Mouse (Mus musculus): ENCODE measurements around the gene Dnaja2. TPM values are rescaled to one million over a fixed set of nuclear protein-coding genes. Genes with fewer than 3 reads are reported as not detected.
A peak's percentile ranks its signal among the peaks of the same experiment; 100 is the strongest.

Gene Dnaja2
- polyA plus RNA-seq (2015; fragmentation: Nextera tagmentation; extraction: Ambion mirVana): 168 and 176 TPM in 2 replicates

DNA sequence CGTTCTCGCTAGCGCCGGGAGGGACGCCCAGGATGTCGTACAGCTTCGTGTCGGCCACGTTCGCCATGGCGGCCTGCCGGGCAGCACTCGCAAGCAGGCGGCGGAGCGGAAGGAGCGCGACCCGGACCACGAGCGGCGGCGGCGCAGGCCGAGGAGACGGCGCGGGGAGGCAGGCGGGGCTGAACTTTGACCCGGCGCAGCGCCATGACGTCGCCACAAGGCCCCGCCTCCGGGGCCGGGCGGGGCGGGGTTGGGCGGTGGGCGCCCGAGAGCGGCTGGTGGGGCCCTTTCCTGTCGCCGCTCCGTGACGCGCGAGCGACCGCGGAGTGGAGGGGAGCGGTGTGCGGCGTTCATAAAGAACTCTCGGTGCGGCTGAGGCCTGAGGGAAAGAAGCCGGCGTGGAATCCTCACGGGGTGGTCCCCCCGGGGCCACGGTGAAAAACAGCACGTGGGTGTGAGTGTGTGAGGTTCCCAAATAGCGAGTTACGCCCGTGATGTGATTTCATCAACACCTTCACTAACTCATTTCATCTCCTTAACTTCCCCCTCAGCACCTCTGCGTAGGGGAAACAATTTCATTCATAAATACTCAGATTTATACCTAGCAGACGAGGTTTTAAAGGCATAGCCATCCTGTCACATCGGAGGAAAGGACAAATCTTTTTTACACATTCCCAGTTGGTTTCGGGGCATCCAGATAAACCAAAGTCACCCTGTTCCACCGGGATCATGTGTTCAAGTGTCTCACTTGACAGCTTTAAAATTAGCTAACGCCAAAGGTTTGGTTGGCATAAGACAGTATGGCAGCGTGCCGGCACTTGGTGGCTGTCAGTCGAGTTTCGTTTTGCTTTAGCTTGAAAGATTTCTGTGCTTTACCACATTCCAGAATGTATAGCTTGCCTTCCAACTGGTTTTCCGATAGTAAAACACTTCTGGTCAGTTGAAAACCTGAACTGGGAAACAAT lies at the start of gene Dnaja2:
Dnaja2 (minus strand) TSS at position 164 of the 965 bp plus-strand sequence.
- WGBS: under 1% methylated on average over 74 of the region's 77 CpGs
- Histone ChIP-seq H3K4me2 (peak within 1 kb of the TSS; percentile 79), H3K9me3 (replicated peaks) (no peaks in the 10 kb centered on the region), H3K9ac (replicated peaks) (peak within 1 kb of the TSS; percentile 82), H3K4me3 (replicated peaks) (peak within 1 kb of the TSS; percentile 62), H3K27ac (replicated peaks) (peak within 1 kb of the TSS; percentile 94), H3K4me1 (peaks cover 32% of the 10 kb centered on the region), H3K27me3 (replicated peaks) (no peaks in the 10 kb centered on the region), H3K36me3 (peaks cover 15% of the 10 kb centered on the region)
- ATAC-seq (ENCODE audit: low FRiP score): peak; percentile 96

DNA sequence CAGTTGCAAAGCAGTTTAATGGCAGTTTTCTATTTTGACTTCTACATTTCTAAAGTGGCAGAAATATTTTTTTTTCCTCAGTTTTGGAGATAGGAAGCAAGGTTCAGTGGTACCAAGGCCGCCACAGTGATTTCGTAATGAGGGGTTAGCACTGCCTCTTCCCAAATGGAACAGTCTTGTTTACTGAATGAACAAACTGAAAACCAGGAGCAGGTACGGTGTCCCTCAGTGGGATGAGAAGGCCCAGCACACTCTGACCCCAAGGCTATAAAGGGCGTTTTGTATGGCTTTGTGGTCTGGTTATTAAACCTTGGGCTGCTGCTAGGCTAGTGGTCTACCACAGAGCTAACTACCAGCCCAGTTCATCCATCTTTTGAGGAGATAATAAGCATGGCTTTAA lies 49.1 kb upstream of the Dnaja2 start:
- H3K27me3 ChIP-seq (replicated peaks): no peaks in the 10 kb centered on the region
- WGBS: 80% methylated on average over 4 of the region's 4 CpGs

GRCm38 (mm10) chr8:85603203-85603895 lies 48.2 kb upstream of the Dnaja2 start:
- Histone ChIP-seq H3K9ac (replicated peaks) (no peak overlapping the region), H3K27ac (replicated peaks) (no peak overlapping the region), H3K36me3 (no peaks in the 10 kb centered on the region), H3K9me3 (replicated peaks) (no peaks in the 10 kb centered on the region), H3K4me1 (no peaks in the 10 kb centered on the region), H3K4me3 (replicated peaks) (no peak overlapping the region), H3K27me3 (replicated peaks) (no peaks in the 10 kb centered on the region), H3K4me2 (no peak overlapping the region)
- 44% methylated on average over 8 of the region's 8 CpGs for WGBS
- no peak for ATAC-seq (ENCODE audit: low FRiP score)

More for the DNA sequence above, 49.1 kb upstream of the Dnaja2 start:
- ATAC-seq (ENCODE audit: low FRiP score): no peak
- H3K9me3 ChIP-seq (replicated peaks): no peaks in the 10 kb centered on the region
- H3K36me3 ChIP-seq: no peaks in the 10 kb centered on the region
- no peak overlapping the region for H3K9ac ChIP-seq (replicated peaks)
- H3K4me1 ChIP-seq: no peaks in the 10 kb centered on the region
- no peak overlapping the region for H3K4me2 ChIP-seq
- H3K4me3 ChIP-seq (replicated peaks): no peak overlapping the region
- H3K27ac ChIP-seq (replicated peaks): no peak overlapping the region

DNA sequence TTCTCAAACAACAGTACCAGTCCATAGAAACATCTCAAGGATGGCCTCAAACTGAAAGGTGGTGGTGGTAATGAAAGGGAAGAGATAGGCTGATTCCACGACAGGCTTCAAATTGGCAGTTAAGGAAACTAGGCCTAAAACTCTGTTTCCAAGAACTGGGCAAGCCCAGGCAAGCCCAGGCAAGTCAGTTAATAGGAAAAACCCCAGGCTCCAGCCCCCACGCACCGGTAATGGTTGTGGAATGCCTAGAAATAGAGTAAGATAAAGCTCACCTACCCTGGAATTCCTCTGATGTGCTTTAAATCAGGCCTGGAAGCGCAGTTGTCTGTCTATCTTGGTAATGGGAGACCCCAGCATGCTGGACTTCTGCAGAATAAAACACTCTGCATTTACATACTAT lies 47.6 kb upstream of the Dnaja2 start:
- H3K9me3 ChIP-seq (replicated peaks): no peaks in the 10 kb centered on the region
- no peak overlapping the region for H3K9ac ChIP-seq (replicated peaks)
- no peaks in the 10 kb centered on the region for H3K36me3 ChIP-seq
- no peaks in the 10 kb centered on the region for H3K4me1 ChIP-seq
- no peak for ATAC-seq (ENCODE audit: low FRiP score)
- no peak overlapping the region for H3K27ac ChIP-seq (replicated peaks)
- WGBS: 81% methylated on average over 4 of the region's 4 CpGs
- H3K4me3 ChIP-seq (replicated peaks): no peak overlapping the region
- H3K4me2 ChIP-seq: no peak overlapping the region
- H3K27me3 ChIP-seq (replicated peaks): no peaks in the 10 kb centered on the region

GRCm38 (mm10) chr8:85601741-85602140 lies 46.6 kb upstream of the Dnaja2 start:
- Histone ChIP-seq H3K4me2 (no peak overlapping the region), H3K4me3 (replicated peaks) (no peak overlapping the region), H3K9ac (replicated peaks) (no peak overlapping the region), H3K4me1 (no peaks in the 10 kb centered on the region), H3K36me3 (no peaks in the 10 kb centered on the region), H3K27me3 (replicated peaks) (no peaks in the 10 kb centered on the region), H3K9me3 (replicated peaks) (no peaks in the 10 kb centered on the region), H3K27ac (replicated peaks) (no peak overlapping the region)
- WGBS: 81% methylated on average over 8 of the region's 8 CpGs
- no peak for ATAC-seq (ENCODE audit: low FRiP score)

- no peak overlapping the region for H3K4me3 ChIP-seq (replicated peaks)
- H3K36me3 ChIP-seq: no peaks in the 10 kb centered on the region
- no peak overlapping the region for H3K4me2 ChIP-seq
- 69% methylated on average over 8 of the region's 8 CpGs for WGBS
- no peak overlapping the region for H3K9ac ChIP-seq (replicated peaks)
- H3K27ac ChIP-seq (replicated peaks): no peak overlapping the region
- no peaks in the 10 kb centered on the region for H3K4me1 ChIP-seq
- no peak for ATAC-seq (ENCODE audit: low FRiP score)
- H3K27me3 ChIP-seq (replicated peaks): no peaks in the 10 kb centered on the region
- no peaks in the 10 kb centered on the region for H3K9me3 ChIP-seq (replicated peaks)
Observed at GRCm38 (mm10) chr8:85597413-85598191, 42.5 kb upstream of the Dnaja2 start.

DNA sequence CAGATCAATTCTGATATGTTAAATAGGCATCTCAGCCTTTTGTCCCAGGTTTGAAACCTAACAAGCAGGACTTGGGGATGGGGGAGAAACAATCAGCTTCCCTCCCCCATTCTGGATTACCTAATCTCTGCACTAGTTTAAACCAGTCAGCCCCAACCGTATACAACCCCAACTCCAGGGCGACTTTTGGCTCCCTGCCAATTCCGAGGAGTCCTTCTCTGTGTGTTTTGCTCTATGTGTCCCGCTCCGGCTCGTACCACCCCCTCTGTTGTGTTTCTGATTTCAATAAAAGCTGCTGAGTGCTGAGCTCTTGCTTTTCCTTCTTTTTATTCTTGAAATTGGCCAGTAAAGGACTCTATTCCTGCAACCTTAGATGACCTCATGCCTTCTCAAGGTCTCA lies 40.2 kb upstream of the Dnaja2 start:
- Histone ChIP-seq H3K9me3 (replicated peaks) (no peaks in the 10 kb centered on the region), H3K27ac (replicated peaks) (no peak overlapping the region), H3K9ac (replicated peaks) (no peak overlapping the region), H3K4me1 (no peaks in the 10 kb centered on the region), H3K4me3 (replicated peaks) (no peak overlapping the region), H3K36me3 (no peaks in the 10 kb centered on the region), H3K27me3 (replicated peaks) (no peaks in the 10 kb centered on the region), H3K4me2 (no peak overlapping the region)
- 37% methylated on average over 6 of the region's 6 CpGs for WGBS
- no peak for ATAC-seq (ENCODE audit: low FRiP score)

DNA sequence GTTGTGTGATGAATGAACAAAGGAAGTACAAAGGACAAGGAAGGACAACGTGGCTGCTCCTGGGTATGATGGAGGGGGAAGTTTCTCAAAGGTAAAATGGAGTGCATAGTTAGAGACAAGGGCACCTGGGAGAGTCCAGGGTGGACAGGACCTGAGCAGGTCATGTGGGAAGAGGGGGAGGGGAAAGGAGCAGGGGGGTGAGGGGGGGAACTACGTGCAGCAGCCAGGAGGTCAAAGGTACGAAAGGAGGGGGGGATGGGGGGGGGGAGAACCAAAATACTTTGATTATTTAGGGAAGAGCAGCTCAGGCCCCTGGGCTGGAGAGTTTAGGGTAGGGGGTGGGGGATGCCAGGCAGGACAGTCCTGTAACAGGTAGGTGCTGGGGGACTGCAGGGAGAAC lies 39.8 kb upstream of the Dnaja2 start:
- Histone ChIP-seq H3K27ac (replicated peaks) (no peak overlapping the region), H3K9me3 (replicated peaks) (no peaks in the 10 kb centered on the region), H3K27me3 (replicated peaks) (no peaks in the 10 kb centered on the region), H3K9ac (replicated peaks) (no peak overlapping the region), H3K4me3 (replicated peaks) (no peak overlapping the region), H3K4me2 (no peak overlapping the region), H3K36me3 (no peaks in the 10 kb centered on the region), H3K4me1 (no peaks in the 10 kb centered on the region)
- no peak for ATAC-seq (ENCODE audit: low FRiP score)
- WGBS: 62% methylated on average over 3 of the region's 3 CpGs

DNA sequence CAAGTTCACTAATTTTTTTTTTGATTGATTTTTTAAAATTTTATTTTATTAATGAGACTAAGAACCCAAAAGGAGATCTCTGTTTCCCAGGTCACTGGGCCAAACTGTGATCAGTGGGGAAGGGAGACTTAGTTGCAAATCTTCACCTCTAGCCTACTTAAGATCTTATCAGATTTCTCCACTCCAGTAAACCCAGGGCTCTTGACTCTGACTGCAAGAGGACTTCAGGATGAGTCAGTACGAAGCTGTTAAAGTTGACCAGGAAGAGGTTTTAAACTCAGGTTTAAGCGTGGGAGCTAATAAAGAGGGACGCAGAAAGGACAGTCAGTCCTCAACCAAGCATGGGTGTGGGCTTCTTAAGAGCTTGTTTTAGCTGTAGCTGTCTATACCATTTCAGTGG lies 38.2 kb upstream of the Dnaja2 start:
- H3K27ac ChIP-seq (replicated peaks): no peak overlapping the region
- no peaks in the 10 kb centered on the region for H3K27me3 ChIP-seq (replicated peaks)
- H3K36me3 ChIP-seq: no peaks in the 10 kb centered on the region
- 91% methylated on average over 3 of the region's 3 CpGs for WGBS
- no peak overlapping the region for H3K4me2 ChIP-seq
- H3K9me3 ChIP-seq (replicated peaks): no peaks in the 10 kb centered on the region
- no peaks in the 10 kb centered on the region for H3K4me1 ChIP-seq
- H3K9ac ChIP-seq (replicated peaks): no peak overlapping the region
- H3K4me3 ChIP-seq (replicated peaks): no peak overlapping the region
- ATAC-seq (ENCODE audit: low FRiP score): no peak

DNA sequence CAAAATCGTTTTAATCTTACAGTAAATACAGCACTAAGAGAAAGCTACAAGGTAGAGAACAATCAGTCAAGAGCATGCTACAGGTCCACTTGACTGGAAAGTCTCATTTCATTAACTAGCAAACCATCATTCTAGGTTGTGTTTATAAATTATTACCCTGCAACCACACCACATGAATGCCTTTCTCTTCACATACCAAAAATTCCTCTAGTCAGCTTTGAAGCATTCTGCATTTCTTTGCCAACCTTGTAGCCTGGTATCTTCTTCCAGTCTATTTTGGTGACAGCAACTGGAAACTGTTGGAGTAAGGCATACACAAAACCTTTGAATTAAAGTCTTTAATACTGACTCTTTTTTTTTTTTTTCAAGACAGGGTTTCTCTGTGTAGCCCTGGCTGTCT lies 36.4 kb upstream of the Dnaja2 start:
- H3K27me3 ChIP-seq (replicated peaks): no peaks in the 10 kb centered on the region
- no peak overlapping the region for H3K4me2 ChIP-seq
- H3K36me3 ChIP-seq: no peaks in the 10 kb centered on the region
- H3K9ac ChIP-seq (replicated peaks): no peak overlapping the region
- no peak overlapping the region for H3K4me3 ChIP-seq (replicated peaks)
- ATAC-seq (ENCODE audit: low FRiP score): no peak
- no peak overlapping the region for H3K27ac ChIP-seq (replicated peaks)
- WGBS: 80% methylated on average over 1 of the region's 1 CpGs
- no peaks in the 10 kb centered on the region for H3K9me3 ChIP-seq (replicated peaks)
- no peaks in the 10 kb centered on the region for H3K4me1 ChIP-seq

DNA sequence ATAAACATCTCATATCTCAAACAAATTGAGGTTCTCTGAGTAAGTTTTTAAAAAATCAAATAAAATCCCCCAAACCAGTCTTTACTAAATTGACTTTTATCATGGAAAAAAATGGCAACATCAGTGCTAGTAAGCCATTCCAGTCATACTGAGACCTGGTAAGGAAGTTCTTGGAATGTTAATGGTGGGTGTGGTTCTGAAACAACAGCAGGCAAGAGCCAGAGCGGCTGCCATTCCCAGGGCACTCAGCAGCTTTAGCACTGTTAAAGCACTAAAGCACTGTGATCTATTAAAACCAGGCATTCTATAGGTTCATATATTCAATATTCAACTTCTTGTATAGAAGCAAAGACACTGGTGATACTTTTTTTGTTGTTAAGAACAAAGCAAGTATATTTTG lies 35.1 kb upstream of the Dnaja2 start:
- 74% methylated on average over 1 of the region's 1 CpGs for WGBS
- Histone ChIP-seq H3K9me3 (replicated peaks) (no peaks in the 10 kb centered on the region), H3K27ac (replicated peaks) (no peak overlapping the region), H3K9ac (replicated peaks) (no peak overlapping the region), H3K27me3 (replicated peaks) (no peaks in the 10 kb centered on the region), H3K4me3 (replicated peaks) (no peak overlapping the region), H3K36me3 (no peaks in the 10 kb centered on the region), H3K4me2 (no peak overlapping the region), H3K4me1 (no peaks in the 10 kb centered on the region)
- ATAC-seq (ENCODE audit: low FRiP score): no peak

Measured in neural tube, embryonic 15.5 days (tissue).